Mouse (Mus musculus) midbrain, embryonic 14.5 days (tissue): ENCODE measurements around the gene Abca14. TPM values are rescaled to one million over a fixed set of nuclear protein-coding genes. Genes with fewer than 3 reads are reported as not detected.

ENCODE experiments used
- ATAC-seq: fragments of 200-750 bp; cut with Nextera tagmentation; 2 replicates; pipeline ENCODE4 v1.8.0; 2017; ENCODE audit warnings: moderate number of reproducible peaks, moderate library complexity; ENCODE audit not compliant: low FRiP score, low TSS enrichment
- DNase-seq: peaks from one replicate; pipeline ENCODE4 v3.0.0-alpha.2; 2015
- H3K27ac ChIP-seq: fragments of 300-500 bp; sonication (generic); replicated peaks from 2 replicates; pipeline ENCODE4 v1.5.1; 2014; ENCODE audit warnings: mild to moderate bottlenecking, low read depth, low read length, moderate library complexity
- H3K27me3 ChIP-seq: fragments of 300-500 bp; sonication (generic); 2 replicates; pipeline ENCODE4 v1.6.1; 2014; ENCODE audit warnings: low read length, control low read depth, mixed read lengths; ENCODE audit not compliant: control insufficient read depth, insufficient read depth
- H3K36me3 ChIP-seq: fragments of 300-500 bp; sonication (generic); 2 replicates; pipeline ENCODE4 v1.6.1; 2014; ENCODE audit warnings: low read length, control low read depth; ENCODE audit not compliant: control insufficient read depth, insufficient read depth
- H3K4me1 ChIP-seq: fragments of 300-500 bp; sonication (generic); 2 replicates; pipeline ENCODE4 v1.6.1; 2014; ENCODE audit warnings: mild to moderate bottlenecking, antibody characterized with exemption, low read length, control low read depth; ENCODE audit not compliant: control insufficient read depth, insufficient read depth
- H3K4me2 ChIP-seq: fragments of 300-500 bp; sonication (generic); 2 replicates; pipeline ENCODE4 v1.6.1; 2014; ENCODE audit warnings: mild to moderate bottlenecking, low read length, moderate library complexity
- H3K4me3 ChIP-seq: fragments of 300-500 bp; sonication (generic); replicated peaks from 2 replicates; pipeline ENCODE4 v1.5.1; 2014; ENCODE audit warnings: low read depth, low read length
- H3K9ac ChIP-seq: fragments of 300-500 bp; sonication (generic); replicated peaks from 2 replicates; pipeline ENCODE4 v1.6.1; 2014; ENCODE audit warnings: mild to moderate bottlenecking, low read length, moderate library complexity
- H3K9me3 ChIP-seq: fragments of 300-500 bp; sonication (generic); 2 replicates; pipeline ENCODE4 v1.6.1; 2016; ENCODE audit warnings: low read length, control low read depth, mixed read lengths; ENCODE audit not compliant: control insufficient read depth
- WGBS: fragments of 180-500 bp; shearing (Covaris S2); extraction: QIAGEN DNeasy Blood & Tissue Kit; methylation state at CpG from one replicate; pipeline ENCODE4 v1.1.7; 2014; 5-methylcytosine and 5-hydroxymethylcytosine counted together
- polyA plus RNA-seq: library from polyadenylated mRNA; unstranded; fragments of >200 nt; fragmentation: Nextera tagmentation; extraction: Ambion mirVana; gene quantifications from 2 replicates; pipeline ENCODE4 v1.2.1, GENCODE M21; 2014

The Abca14 gene
- polyA plus RNA-seq, 1 experiment from 2014 or later = not detected

GRCm38 (mm10) chr7:120192207-120192606, 11.6 kb upstream of the Abca14 start:
- H3K27ac ChIP-seq = no peak overlapping the region
- H3K9ac ChIP-seq = no peak overlapping the region
- H3K4me2 ChIP-seq = no peak overlapping the region
- ATAC-seq (no peak), DNase-seq (no peak)
- no peak overlapping the region for H3K4me3 ChIP-seq
- no peaks in the 10 kb centered on the region for H3K9me3 ChIP-seq
- H3K4me1 ChIP-seq = no peaks in the 10 kb centered on the region
- no peaks in the 10 kb centered on the region for H3K27me3 ChIP-seq
- no peaks in the 10 kb centered on the region for H3K36me3 ChIP-seq
- 67% methylated on average over 3 of the region's 3 CpGs for WGBS

- Histone ChIP-seq H3K9me3 (no peaks in the 10 kb centered on the region), H3K36me3 (no peaks in the 10 kb centered on the region), H3K4me2 (no peak overlapping the region), H3K27me3 (no peaks in the 10 kb centered on the region), H3K27ac (no peak overlapping the region), H3K4me3 (no peak overlapping the region), H3K9ac (no peak overlapping the region), H3K4me1 (no peaks in the 10 kb centered on the region)
- DNase-seq (no peak), ATAC-seq (no peak)
- 83% methylated on average over 6 of the region's 6 CpGs for WGBS
Observed at GRCm38 (mm10) chr7:120192816-120193215, 10.9 kb upstream of the Abca14 start.

GRCm38 (mm10) chr7:120195207-120195606, 8.6 kb upstream of the Abca14 start:
- Histone ChIP-seq H3K9me3 (no peaks in the 10 kb centered on the region), H3K36me3 (no peaks in the 10 kb centered on the region), H3K4me3 (no peak overlapping the region), H3K4me2 (no peak overlapping the region), H3K9ac (no peak overlapping the region), H3K27ac (no peak overlapping the region), H3K4me1 (no peaks in the 10 kb centered on the region), H3K27me3 (peaks cover under 1% of the 10 kb centered on the region; the same call in 1 of the 2 replicates)
- DNase-seq = peak; percentile 48
- 35% methylated on average over 4 of the region's 4 CpGs for WGBS
- 0 out of 2 replicates have a peak, but pooled peaks have one; percentile 34 for ATAC-seq

GRCm38 (mm10) chr7:120201231-120201744, 2.5 kb upstream of the Abca14 start:
- Histone ChIP-seq H3K9ac (peak overlapping the region; percentile 43; the same call in 1 of the 2 replicates), H3K27ac (no peak overlapping the region), H3K27me3 (peaks cover 16% of the 10 kb centered on the region), H3K36me3 (no peaks in the 10 kb centered on the region), H3K4me3 (peak overlapping the region; percentile 27), H3K4me1 (no peaks in the 10 kb centered on the region), H3K4me2 (peak overlapping the region; percentile 53), H3K9me3 (no peaks in the 10 kb centered on the region)
- 2% methylated on average over 14 of the region's 14 CpGs for WGBS
- ATAC-seq (no peak), DNase-seq (peak; percentile 26)

GRCm38 (mm10) chr7:120201771-120202170, 2.0 kb upstream of the Abca14 start, which contains the start of gene Crym:
Gene Crym (minus strand): TSS chr7:120202111.
- WGBS = 3% methylated on average over 26 of the region's 26 CpGs
- H3K27ac ChIP-seq = no peak within 1 kb of the TSS
- H3K4me1 ChIP-seq = no peaks in the 10 kb centered on the region
- no peaks in the 10 kb centered on the region for H3K9me3 ChIP-seq
- H3K4me3 ChIP-seq = peak within 1 kb of the TSS; percentile 27
- no peak for ATAC-seq
- peak within 1 kb of the TSS; percentile 53 for H3K4me2 ChIP-seq
- no peaks in the 10 kb centered on the region for H3K36me3 ChIP-seq
- H3K27me3 ChIP-seq = peaks cover 16% of the 10 kb centered on the region
- DNase-seq = no peak
- peak within 1 kb of the TSS; percentile 43; the same call in 1 of the 2 replicates for H3K9ac ChIP-seq

- Histone ChIP-seq H3K27ac (no peak overlapping the region), H3K4me3 (no peak overlapping the region), H3K4me2 (no peak overlapping the region), H3K27me3 (peaks cover 8% of the 10 kb centered on the region), H3K9me3 (no peaks in the 10 kb centered on the region), H3K36me3 (no peaks in the 10 kb centered on the region), H3K9ac (no peak overlapping the region), H3K4me1 (no peaks in the 10 kb centered on the region)
- 73% methylated on average over 9 of the region's 9 CpGs for WGBS
- no peak for DNase-seq
- no peak for ATAC-seq
Observed at GRCm38 (mm10) chr7:120205989-120206388, 2.2 kb downstream of the Abca14 start.

GRCm38 (mm10) chr7:120228541-120228940, 24.8 kb downstream of the Abca14 start:
- H3K4me1 ChIP-seq = no peaks in the 10 kb centered on the region
- DNase-seq (no peak), ATAC-seq (no peak)
- no peaks in the 10 kb centered on the region for H3K9me3 ChIP-seq
- no peak overlapping the region for H3K9ac ChIP-seq
- no peaks in the 10 kb centered on the region for H3K36me3 ChIP-seq
- no peak overlapping the region for H3K27ac ChIP-seq
- no peak overlapping the region for H3K4me2 ChIP-seq
- no peaks in the 10 kb centered on the region for H3K27me3 ChIP-seq
- H3K4me3 ChIP-seq = no peak overlapping the region

- no peaks in the 10 kb centered on the region for H3K4me1 ChIP-seq
- no peak overlapping the region for H3K27ac ChIP-seq
- no peak for ATAC-seq
- no peak overlapping the region for H3K4me3 ChIP-seq
- H3K9me3 ChIP-seq = no peaks in the 10 kb centered on the region
- no peak for DNase-seq
- H3K36me3 ChIP-seq = no peaks in the 10 kb centered on the region
- H3K27me3 ChIP-seq = no peaks in the 10 kb centered on the region
- H3K9ac ChIP-seq = no peak overlapping the region
- H3K4me2 ChIP-seq = no peak overlapping the region
Observed at GRCm38 (mm10) chr7:120241092-120241491, 37.3 kb downstream of the Abca14 start.

- no peak overlapping the region for H3K9ac ChIP-seq
- no peak overlapping the region for H3K4me3 ChIP-seq
- no peaks in the 10 kb centered on the region for H3K9me3 ChIP-seq
- DNase-seq (no peak), ATAC-seq (no peak)
- H3K4me2 ChIP-seq = no peak overlapping the region
- no peaks in the 10 kb centered on the region for H3K4me1 ChIP-seq
- WGBS = 81% methylated on average over 7 of the region's 7 CpGs
- no peaks in the 10 kb centered on the region for H3K36me3 ChIP-seq
- no peaks in the 10 kb centered on the region for H3K27me3 ChIP-seq
- no peak overlapping the region for H3K27ac ChIP-seq
Observed at GRCm38 (mm10) chr7:120271135-120271991, 67.6 kb downstream of the Abca14 start.
